Mouse (Mus musculus): Measurements from ENCODE around the gene Wnt5b. TPM values are rescaled to one million over a fixed set of nuclear protein-coding genes. Genes with fewer than 3 reads are reported as not detected.
A peak's percentile ranks its signal among the peaks of the same experiment; 100 is the strongest.

Gene Wnt5b
- polyA plus RNA-seq, 1 experiment, result 4.0 TPM

DNA sequence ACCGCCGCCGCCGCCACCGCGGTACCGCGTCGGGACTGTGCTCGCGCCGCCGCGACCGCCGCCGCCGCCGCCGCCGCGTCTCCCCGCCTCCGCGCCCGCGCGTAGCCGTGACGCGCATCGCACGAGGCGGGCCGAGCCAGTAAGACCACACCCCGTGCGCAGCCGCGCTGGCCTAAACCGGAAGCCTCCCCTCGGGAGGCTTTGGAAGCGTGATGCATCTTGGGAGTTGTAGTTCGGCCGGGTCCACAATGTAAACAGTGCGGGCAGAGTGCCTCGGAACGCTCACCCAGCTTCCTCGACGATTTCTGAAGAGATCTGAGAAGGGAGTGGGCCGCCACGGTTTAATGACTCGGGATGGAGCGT is 155.5 kb downstream of the Wnt5b start:
- H3K4me3 ChIP-seq (ENCODE audit: insufficient read depth, low read length), result peak overlapping the region; percentile 96
- no peak overlapping the region for H3K27ac ChIP-seq (ENCODE audit: insufficient read depth, low read length)
- H3K4me1 ChIP-seq (ENCODE audit: control insufficient read depth, insufficient read depth, low read length), result peaks cover 6% of the 10 kb centered on the region
- TF ChIP-seq POLR2A (IDR thresholded peaks at IDR 0.05; ENCODE audit: low read depth, low read length), result peak; percentile 69
- no peak for TF ChIP-seq CTCF (IDR thresholded peaks at IDR 0.05; ENCODE audit: borderline replicate concordance, insufficient read depth, low read length)

DNA sequence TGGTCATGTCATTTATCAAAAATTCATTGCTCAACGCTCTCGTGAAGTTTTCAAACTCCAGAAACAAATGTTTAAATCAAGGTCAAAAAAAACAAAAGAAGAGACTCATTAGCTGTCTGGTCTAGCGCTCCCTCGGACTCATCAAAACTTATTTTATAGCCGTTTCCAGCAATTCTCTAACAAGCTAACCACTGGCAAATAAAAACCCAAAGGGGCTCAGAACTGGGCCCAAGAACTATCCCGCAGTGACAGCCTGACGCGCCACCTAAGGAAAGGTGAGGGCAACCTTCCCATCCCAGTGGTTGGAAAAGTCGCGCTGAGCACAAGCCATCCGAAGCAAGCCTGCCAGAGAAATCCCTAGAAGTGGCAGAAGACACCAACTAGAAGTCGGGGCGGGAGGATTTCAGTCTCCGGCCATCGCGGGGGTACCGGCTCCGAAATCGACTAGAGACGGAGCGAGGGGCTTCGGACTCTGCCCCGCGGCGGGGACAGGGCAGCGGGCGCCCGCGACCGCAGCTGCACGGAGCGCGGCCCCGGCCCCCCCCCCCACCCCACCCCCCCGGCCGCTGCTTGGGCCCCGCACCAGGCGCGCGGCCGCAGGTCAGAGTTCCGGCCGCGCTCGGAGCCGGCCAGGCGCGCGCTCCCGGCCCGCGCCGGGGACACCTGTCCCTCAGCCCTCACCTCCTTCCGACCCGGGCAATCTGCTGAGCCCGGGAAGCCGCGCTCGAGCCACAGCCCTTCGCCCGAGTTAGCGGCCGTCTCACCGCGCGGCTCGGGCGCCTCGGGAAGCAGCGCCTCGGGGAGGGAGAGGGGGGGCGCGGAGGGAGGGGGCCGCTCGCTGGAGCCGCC is 156.1 kb downstream of the Wnt5b start:
- no peak for TF ChIP-seq CTCF (IDR thresholded peaks at IDR 0.05; ENCODE audit: borderline replicate concordance, insufficient read depth, low read length)
- no peak for TF ChIP-seq POLR2A (IDR thresholded peaks at IDR 0.05; ENCODE audit: low read depth, low read length)
- Histone ChIP-seq H3K4me3 (ENCODE audit: insufficient read depth, low read length) (peak overlapping the region; percentile 96), H3K27ac (ENCODE audit: insufficient read depth, low read length) (no peak overlapping the region), H3K4me1 (ENCODE audit: control insufficient read depth, insufficient read depth, low read length) (peaks cover 6% of the 10 kb centered on the region)

DNA sequence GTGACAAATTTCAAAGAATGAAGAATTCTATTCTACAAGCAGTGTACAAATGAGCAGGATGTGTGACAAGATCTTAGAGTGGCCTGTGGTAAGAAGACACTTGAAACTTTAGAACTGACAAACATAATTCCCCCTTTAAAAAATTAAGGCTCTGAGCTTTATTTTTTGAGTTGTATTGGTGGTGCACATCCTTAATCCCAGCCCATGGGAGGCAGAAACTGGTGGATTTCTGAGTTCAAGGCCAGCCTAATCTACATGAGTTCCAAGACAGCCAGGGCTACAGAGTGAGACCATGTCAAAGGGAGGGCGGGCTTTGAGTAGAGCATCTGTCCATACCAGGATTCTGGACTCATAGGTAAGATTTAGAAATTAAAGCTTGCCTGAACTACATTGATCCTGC is 157.3 kb downstream of the Wnt5b start:
- TF ChIP-seq CTCF (IDR thresholded peaks at IDR 0.05; ENCODE audit: borderline replicate concordance, insufficient read depth, low read length), result no peak
- TF ChIP-seq POLR2A (IDR thresholded peaks at IDR 0.05; ENCODE audit: low read depth, low read length), result no peak
- H3K4me1 ChIP-seq (ENCODE audit: control insufficient read depth, insufficient read depth, low read length), result peaks cover 6% of the 10 kb centered on the region
- H3K4me3 ChIP-seq (ENCODE audit: insufficient read depth, low read length), result 0 out of 2 replicates have a peak overlapping the region, but pooled peaks have one; percentile 26
- H3K27ac ChIP-seq (ENCODE audit: insufficient read depth, low read length), result no peak overlapping the region

DNA sequence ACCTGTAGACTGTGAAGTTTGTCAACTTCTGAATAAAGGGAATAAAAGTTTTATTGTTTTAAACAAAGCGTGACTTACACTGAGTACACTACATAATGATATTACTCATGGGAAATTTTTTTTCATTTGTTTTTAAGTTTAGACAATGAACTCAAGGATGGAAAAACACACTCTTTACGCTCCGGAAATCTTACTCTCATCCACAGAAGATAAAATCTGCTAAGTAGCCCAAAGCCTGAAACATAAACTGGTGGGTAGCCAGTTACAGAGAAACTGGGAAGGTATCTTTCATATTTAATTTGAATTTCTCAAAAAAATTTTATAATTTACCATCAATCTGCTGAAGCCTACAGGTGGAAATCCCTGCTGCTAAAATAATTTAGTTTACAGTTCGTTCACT is 157.7 kb downstream of the Wnt5b start:
- Histone ChIP-seq H3K4me1 (ENCODE audit: control insufficient read depth, insufficient read depth, low read length) (peaks cover 6% of the 10 kb centered on the region), H3K27ac (ENCODE audit: insufficient read depth, low read length) (no peak overlapping the region), H3K4me3 (ENCODE audit: insufficient read depth, low read length) (no peak overlapping the region)
- TF ChIP-seq POLR2A (IDR thresholded peaks at IDR 0.05; ENCODE audit: low read depth, low read length) (no peak), CTCF (IDR thresholded peaks at IDR 0.05; ENCODE audit: borderline replicate concordance, insufficient read depth, low read length) (no peak)

DNA sequence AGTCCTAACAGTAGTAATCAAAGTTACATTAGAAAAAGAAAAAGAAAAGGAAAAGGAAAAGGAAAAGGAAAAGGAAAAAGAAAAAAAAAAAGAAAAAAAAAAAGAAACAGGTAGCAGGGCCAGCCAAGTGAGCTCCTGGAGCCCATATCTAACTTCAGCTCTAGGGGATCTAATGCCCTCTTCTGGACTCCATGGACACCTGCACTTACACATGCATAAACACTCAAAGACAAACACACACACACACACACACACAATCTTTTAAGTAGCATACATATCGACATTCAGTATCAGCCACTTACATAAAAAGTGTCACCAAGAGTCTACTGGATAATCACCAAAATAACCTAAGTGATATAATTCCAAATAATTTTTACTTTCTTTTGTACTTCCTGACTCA is 158.5 kb downstream of the Wnt5b start:
- no peak for TF ChIP-seq POLR2A (IDR thresholded peaks at IDR 0.05; ENCODE audit: low read depth, low read length)
- TF ChIP-seq CTCF (IDR thresholded peaks at IDR 0.05; ENCODE audit: borderline replicate concordance, insufficient read depth, low read length), result no peak
- H3K27ac ChIP-seq (ENCODE audit: insufficient read depth, low read length), result no peak overlapping the region
- H3K4me3 ChIP-seq (ENCODE audit: insufficient read depth, low read length), result no peak overlapping the region
- H3K4me1 ChIP-seq (ENCODE audit: control insufficient read depth, insufficient read depth, low read length), result peaks cover 6% of the 10 kb centered on the region

Other genes with a start within 250 kb of the Wnt5b start
- not detected in 2 replicates for gene Lrtm2, start 213.6 kb downstream of the Wnt5b start, polyA plus RNA-seq (2011; ENCODE audit: insufficient read length, low read depth, missing spikeins)
- 38.2 and 42.8 TPM in 2 replicates for gene Adipor2, start 126.6 kb downstream of the Wnt5b start, polyA plus RNA-seq (2011; ENCODE audit: insufficient read length, low read depth, missing spikeins)
- gene Fbxl14, start 64.7 kb downstream of the Wnt5b start, polyA plus RNA-seq (2011; ENCODE audit: insufficient read length, low read depth, missing spikeins), result 19.3 and 21.5 TPM in 2 replicates

Measured in embryonic fibroblast, embryonic 13.5 days (primary cell).